Mouse (Mus musculus) stomach, embryonic 15.5 days (tissue): ENCODE measurements around the gene Midn. TPM values are rescaled to one million over a fixed set of nuclear protein-coding genes. Genes with fewer than 3 reads are reported as not detected.

Source experiments
- ATAC-seq: fragments of 200-750 bp; cut with Nextera tagmentation; 2 replicates; pipeline ENCODE4 v1.8.0; 2017; ENCODE audit warnings: low read depth, moderate number of reproducible peaks, moderate TSS enrichment; ENCODE audit not compliant: insufficient read depth, low FRiP score
- H3K27ac ChIP-seq: fragments of 300-500 bp; sonication (generic); 2 replicates; pipeline ENCODE4 v1.5.1; 2015; ENCODE audit warnings: mild to moderate bottlenecking, inconsistent platforms
- H3K27me3 ChIP-seq: fragments of 300-500 bp; sonication (generic); replicated peaks from 2 replicates; pipeline ENCODE4 v1.6.1; 2015; ENCODE audit warnings: inconsistent platforms
- H3K36me3 ChIP-seq: fragments of 300-500 bp; sonication (generic); 2 replicates; pipeline ENCODE4 v1.6.1; 2015; ENCODE audit warnings: inconsistent platforms
- H3K4me1 ChIP-seq: fragments of 300-500 bp; sonication (generic); 2 replicates; pipeline ENCODE4 v1.6.1; 2015; ENCODE audit warnings: inconsistent platforms
- H3K4me2 ChIP-seq: fragments of 300-500 bp; sonication (generic); 2 replicates; pipeline ENCODE4 v1.6.1; 2015; ENCODE audit warnings: mild to moderate bottlenecking, inconsistent platforms
- H3K4me3 ChIP-seq: fragments of 300-500 bp; sonication (generic); replicated peaks from 2 replicates; pipeline ENCODE4 v1.5.1; 2015; ENCODE audit warnings: inconsistent platforms
- H3K9ac ChIP-seq: fragments of 300-500 bp; sonication (generic); 2 replicates; pipeline ENCODE4 v1.6.1; 2015; ENCODE audit warnings: inconsistent platforms
- H3K9me3 ChIP-seq: fragments of 300-500 bp; sonication (generic); 2 replicates; pipeline ENCODE4 v1.6.1; 2016; ENCODE audit warnings: inconsistent platforms
- whole genome bisulfite sequencing: fragments of 180-500 bp; shearing (Covaris S2); methylation state at CpG from one replicate; pipeline ENCODE4 v1.1.7; 2015; 5-methylcytosine and 5-hydroxymethylcytosine counted together
- polyA plus RNA-seq: library from polyadenylated mRNA; unstranded; fragments of >200 nt; fragmentation: Nextera tagmentation; extraction: Ambion mirVana; gene quantifications from 2 replicates; pipeline ENCODE4 v1.2.1, GENCODE M21; 2015

The Midn gene
- polyA plus RNA-seq, result 16.0 and 19.8 TPM in 2 replicates

DNA sequence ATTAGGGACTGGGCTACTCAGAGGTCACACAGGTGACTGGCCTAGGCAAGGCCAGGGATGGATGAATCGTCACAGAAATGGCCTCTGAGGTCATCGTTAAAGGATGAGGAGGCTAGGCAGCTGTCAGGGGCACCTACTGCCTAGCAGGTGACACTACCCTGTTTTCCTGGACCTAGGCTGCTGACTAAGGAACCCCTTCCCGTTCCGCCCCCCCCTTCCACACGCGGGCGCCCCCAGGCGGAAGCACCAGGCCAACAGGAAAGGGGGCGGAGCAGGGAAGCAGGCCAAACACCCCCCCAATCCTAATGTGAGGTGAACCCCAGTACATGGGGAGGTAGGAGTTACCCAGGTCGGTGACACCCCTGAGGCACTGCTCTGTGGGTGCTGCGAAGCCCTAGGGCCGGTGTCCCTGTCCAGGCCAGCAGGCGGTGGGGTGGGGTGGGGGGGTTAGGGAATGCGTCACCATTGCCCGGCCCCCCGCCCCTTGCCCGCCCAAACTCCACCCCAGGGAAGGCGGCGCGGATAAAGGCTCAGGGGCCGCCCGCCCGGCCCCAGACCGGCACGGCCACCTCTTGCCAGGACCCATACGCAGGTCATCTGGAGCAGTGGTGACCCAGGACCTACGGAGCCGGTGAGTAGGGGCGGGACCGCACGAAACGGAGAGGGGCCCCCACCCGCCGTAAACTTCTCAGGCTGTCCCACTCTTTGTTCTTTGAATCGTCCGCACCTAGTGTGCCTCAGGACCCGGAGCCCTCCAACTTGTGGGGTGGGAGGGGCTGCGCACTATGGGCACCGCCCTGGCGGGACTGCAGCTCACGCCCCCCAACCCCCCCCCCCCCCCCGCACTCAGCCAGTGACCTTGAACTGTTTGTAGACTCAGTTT is at the start of gene Midn:
Gene Midn (plus strand): TSS at position 554 of the 883 bp plus-strand sequence.
- no peaks in the 10 kb centered on the region for H3K9me3 ChIP-seq
- peak within 1 kb of the TSS; percentile 71 for H3K9ac ChIP-seq
- H3K4me3 ChIP-seq, result peak within 1 kb of the TSS; percentile 79
- ATAC-seq, result peak; percentile 44
- peaks cover 9% of the 10 kb centered on the region for H3K36me3 ChIP-seq
- peak within 1 kb of the TSS; percentile 100 for H3K27ac ChIP-seq
- H3K4me2 ChIP-seq, result peak within 1 kb of the TSS; percentile 65
- WGBS, result under 1% methylated on average over 37 of the region's 42 CpGs
- no peaks in the 10 kb centered on the region for H3K27me3 ChIP-seq
- H3K4me1 ChIP-seq, result peaks cover 48% of the 10 kb centered on the region

DNA sequence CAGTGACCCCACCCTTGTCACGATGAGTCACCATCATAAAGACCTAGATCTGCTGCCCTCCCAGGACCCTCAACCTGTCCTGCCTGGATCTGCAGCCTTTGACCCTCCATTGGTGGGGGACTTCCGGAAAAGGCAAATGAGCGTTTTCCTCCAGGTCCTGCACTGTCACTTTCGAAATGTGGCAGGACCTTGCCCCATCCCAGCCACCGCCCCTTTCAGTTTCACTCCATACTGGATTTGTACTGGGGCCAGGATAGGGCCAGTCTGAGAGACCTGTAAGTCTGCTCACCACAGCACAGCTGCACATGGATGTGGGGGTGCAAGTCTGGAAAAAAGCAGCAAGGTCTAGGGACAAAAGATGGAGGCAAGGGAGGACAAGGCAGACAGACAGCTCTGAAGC is 49.4 kb upstream of the Midn start:
- H3K36me3 ChIP-seq, result no peaks in the 10 kb centered on the region
- H3K9ac ChIP-seq, result no peak overlapping the region
- 0 out of 2 replicates have a peak overlapping the region, but pooled peaks have one; percentile 31 for H3K27ac ChIP-seq
- H3K4me1 ChIP-seq, result peaks cover 51% of the 10 kb centered on the region
- H3K4me3 ChIP-seq, result no peak overlapping the region
- H3K9me3 ChIP-seq, result no peaks in the 10 kb centered on the region
- no peak overlapping the region for H3K4me2 ChIP-seq
- 71% methylated on average over 5 of the region's 5 CpGs for WGBS
- no peaks in the 10 kb centered on the region for H3K27me3 ChIP-seq
- no peak for ATAC-seq

DNA sequence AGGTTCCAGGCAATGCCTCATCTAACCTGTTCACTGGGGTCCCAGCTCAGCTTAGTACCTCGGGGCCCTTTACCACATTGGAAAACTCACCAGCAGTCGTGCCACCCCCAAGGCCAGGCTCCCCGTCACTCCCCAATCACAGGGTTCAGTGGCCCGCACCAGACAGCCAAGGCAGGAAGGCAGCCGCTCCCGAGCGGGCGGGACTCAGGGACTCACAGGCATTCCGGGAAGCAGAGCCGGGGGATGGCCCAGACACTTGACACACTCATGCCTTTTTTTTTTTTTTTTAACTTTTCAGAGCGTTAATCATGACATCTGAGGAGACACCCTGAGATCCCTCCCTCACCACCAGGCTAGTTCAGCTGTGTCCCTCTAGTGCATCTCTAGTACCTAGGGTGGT is 47.1 kb upstream of the Midn start:
- Histone ChIP-seq H3K4me2 (peak overlapping the region; percentile 85), H3K36me3 (no peaks in the 10 kb centered on the region), H3K9me3 (no peaks in the 10 kb centered on the region), H3K9ac (no peak overlapping the region), H3K4me1 (peaks cover 47% of the 10 kb centered on the region), H3K27ac (no peak overlapping the region), H3K4me3 (peak overlapping the region; percentile 98; the same call in 1 of the 2 replicates), H3K27me3 (no peaks in the 10 kb centered on the region)
- WGBS, result 52% methylated on average over 11 of the region's 11 CpGs
- no peak for ATAC-seq

DNA sequence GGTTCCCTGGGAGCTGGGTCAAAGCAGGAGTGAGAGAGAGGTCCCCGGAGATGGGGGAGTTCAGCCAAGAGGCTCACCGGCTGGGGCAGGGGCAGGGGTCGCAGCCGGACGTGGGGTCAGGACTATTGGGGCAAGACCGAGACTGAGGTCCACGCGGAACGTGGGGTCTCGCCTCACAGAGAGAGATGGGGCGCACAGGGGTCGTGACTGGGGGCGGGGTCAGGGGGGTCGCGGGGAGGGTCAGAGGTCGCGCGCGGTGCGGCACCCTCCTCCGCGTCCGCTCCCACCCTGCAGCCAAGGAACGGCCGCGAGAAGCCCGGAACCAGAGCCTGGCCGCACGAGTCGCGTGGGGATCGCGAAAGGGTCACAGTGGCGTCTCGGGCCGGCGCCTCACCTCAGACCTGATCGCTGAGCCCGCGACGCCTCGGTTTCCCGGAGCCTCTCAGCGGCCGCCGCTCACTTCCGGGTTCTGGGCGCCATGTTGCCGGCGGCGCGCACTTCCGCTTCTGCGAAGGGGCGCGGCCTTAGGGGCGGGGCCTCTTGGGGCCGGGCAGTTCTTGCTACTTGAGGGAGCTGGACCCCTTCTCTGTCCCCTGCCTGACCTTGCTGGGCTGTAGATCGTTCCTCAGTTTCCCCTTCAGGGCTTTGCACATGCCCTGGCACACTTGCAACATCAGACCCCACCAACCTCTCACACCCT is 45.7 kb upstream of the Midn start:
- Histone ChIP-seq H3K4me1 (peaks cover 37% of the 10 kb centered on the region), H3K4me2 (peak overlapping the region; percentile 85)

DNA sequence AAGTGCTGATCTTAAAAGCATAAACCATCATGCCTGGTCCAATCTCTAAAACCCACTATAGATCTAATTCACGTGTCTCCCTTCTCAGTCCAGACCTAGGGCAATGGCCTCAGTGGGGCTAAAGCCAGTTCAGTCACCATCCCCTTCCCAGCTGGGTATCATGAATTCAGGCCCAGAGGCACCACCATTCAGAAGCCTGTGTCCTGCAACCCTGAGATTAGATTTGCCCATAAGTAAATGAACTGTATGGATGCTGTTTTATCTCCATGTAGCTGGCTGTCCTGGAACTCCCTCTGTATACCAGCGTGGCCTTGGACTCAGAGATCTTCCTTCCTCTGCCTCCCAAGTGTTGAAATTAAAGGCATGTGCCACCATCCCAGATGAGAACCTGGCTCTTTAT is 45.0 kb upstream of the Midn start:
- Histone ChIP-seq H3K9me3 (no peaks in the 10 kb centered on the region), H3K4me1 (peaks cover 36% of the 10 kb centered on the region), H3K9ac (0 out of 2 replicates have a peak overlapping the region, but pooled peaks have one; percentile 0), H3K4me3 (peak overlapping the region; percentile 98; the same call in 1 of the 2 replicates), H3K4me2 (peak overlapping the region; percentile 85; the same call in 1 of the 2 replicates), H3K27me3 (no peaks in the 10 kb centered on the region), H3K36me3 (no peaks in the 10 kb centered on the region), H3K27ac (0 out of 2 replicates have a peak overlapping the region, but pooled peaks have one; percentile 45)
- ATAC-seq, result peak; percentile 18; the same call in 1 of the 2 replicates
- whole genome bisulfite sequencing, result 79% methylated on average over 2 of the region's 2 CpGs

More for the DNA sequence above, 45.7 kb upstream of the Midn start:
- no peaks in the 10 kb centered on the region for H3K36me3 ChIP-seq
- no peaks in the 10 kb centered on the region for H3K27me3 ChIP-seq
- peak; percentile 80 for ATAC-seq
- H3K27ac ChIP-seq, result peak overlapping the region; percentile 68; the same call in 1 of the 2 replicates
- no peaks in the 10 kb centered on the region for H3K9me3 ChIP-seq
- peak overlapping the region; percentile 87 for H3K9ac ChIP-seq
- H3K4me3 ChIP-seq, result peak overlapping the region; percentile 98
- WGBS, result 1% methylated on average over 59 of the region's 59 CpGs

DNA sequence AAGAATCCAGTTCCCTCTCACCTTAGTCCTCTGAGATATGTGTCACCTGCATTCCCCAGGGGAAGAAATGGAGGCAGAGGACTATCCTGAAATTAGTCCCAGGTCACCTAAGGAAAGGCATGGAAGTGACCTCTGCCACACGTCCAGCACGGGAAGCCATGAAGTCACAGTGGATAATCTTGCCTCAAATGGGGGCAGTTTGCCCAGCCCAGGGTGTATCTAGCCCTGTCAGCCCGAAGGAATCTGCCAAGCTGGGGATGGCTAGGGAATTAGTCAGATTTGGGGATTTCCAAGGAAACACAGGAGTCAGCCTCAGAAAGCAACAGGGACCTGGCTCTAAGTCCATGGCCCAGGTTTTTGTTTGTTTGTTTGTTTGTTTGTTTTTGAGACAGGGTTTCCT is 43.9 kb upstream of the Midn start:
- H3K4me2 ChIP-seq, result no peak overlapping the region
- no peaks in the 10 kb centered on the region for H3K27me3 ChIP-seq
- H3K9me3 ChIP-seq, result no peaks in the 10 kb centered on the region
- WGBS, result 81% methylated on average over 3 of the region's 3 CpGs
- H3K9ac ChIP-seq, result no peak overlapping the region
- ATAC-seq, result no peak
- peaks cover 32% of the 10 kb centered on the region for H3K4me1 ChIP-seq
- H3K36me3 ChIP-seq, result no peaks in the 10 kb centered on the region
- no peak overlapping the region for H3K4me3 ChIP-seq
- no peak overlapping the region for H3K27ac ChIP-seq

DNA sequence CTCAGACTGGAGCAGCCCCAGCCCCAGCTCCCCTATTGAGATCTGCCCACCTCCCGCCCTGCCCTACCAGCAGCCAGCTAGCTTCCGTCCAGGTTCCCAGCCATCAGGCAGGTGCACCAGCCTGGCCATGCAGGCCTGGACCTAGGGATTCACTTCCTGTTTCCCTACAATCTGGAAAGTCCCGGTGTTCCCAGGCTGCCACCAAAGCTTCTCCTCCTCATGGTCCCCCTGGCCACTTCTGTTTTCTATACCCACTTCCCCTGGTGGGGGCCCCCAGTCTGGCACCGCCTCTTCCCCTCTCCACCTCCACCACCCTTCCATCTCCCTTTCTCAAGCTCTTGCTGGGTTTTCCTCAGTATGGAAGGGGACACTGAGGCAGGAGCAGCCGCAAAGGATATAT is 42.6 kb upstream of the Midn start, which contains the start of gene Sbno2:
Gene Sbno2 (minus strand): TSS at position 112 of the 400 bp plus-strand sequence.
- Histone ChIP-seq H3K4me2 (peak within 1 kb of the TSS; percentile 25), H3K9me3 (no peaks in the 10 kb centered on the region), H3K4me3 (peak within 1 kb of the TSS; percentile 9), H3K4me1 (peaks cover 25% of the 10 kb centered on the region), H3K27me3 (no peaks in the 10 kb centered on the region), H3K27ac (peak within 1 kb of the TSS; percentile 74), H3K9ac (no peak within 1 kb of the TSS), H3K36me3 (no peaks in the 10 kb centered on the region)
- no peak for ATAC-seq
- WGBS, result 75% methylated on average over 5 of the region's 5 CpGs

DNA sequence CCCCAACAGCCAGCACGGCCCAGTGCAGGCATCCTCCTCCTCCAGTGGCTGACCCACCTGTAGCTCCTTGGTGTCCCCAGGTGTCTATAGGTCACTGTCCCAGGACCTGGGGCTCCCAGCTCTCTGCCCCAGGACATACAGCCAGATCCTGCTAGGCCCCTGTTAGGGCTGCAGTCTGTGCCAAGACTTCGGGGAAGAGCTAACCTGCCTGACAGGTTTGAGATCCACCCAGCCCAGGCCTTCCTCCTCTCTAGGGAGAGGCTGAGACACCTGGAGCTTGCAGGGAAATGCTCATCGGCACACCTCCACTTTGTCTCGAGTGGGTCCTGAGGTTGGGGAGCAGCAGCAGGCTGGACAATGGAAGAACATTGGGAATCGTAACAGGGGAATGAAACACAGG is 42.1 kb upstream of the Midn start:
- no peak overlapping the region for H3K9ac ChIP-seq
- H3K36me3 ChIP-seq, result no peaks in the 10 kb centered on the region
- WGBS, result 60% methylated on average over 5 of the region's 5 CpGs
- H3K4me1 ChIP-seq, result peaks cover 20% of the 10 kb centered on the region
- H3K4me3 ChIP-seq, result peak overlapping the region; percentile 9; the same call in 1 of the 2 replicates
- H3K9me3 ChIP-seq, result no peaks in the 10 kb centered on the region
- no peaks in the 10 kb centered on the region for H3K27me3 ChIP-seq
- ATAC-seq, result no peak
- peak overlapping the region; percentile 25 for H3K4me2 ChIP-seq
- peak overlapping the region; percentile 74 for H3K27ac ChIP-seq

DNA sequence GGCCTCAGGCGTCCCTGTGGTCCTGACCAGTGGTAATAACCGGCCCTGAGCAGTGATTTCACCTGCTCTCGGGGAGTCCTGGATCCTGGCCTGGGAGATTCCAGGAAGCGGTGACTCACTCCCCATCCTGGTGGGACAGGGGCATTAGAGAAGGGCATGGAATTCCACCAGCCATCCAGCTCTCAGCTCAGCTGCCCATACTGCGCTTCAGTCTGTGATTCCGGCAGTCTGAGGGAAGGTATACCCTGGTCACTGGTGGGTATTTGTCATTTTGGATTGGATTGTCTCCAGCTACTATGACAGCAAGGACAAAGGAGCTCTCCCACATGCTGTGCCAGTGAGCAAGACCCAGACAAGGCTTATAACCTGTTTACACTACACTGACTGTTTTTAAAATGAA is 40.4 kb upstream of the Midn start:
- ATAC-seq, result no peak
- H3K4me1 ChIP-seq, result peaks cover 10% of the 10 kb centered on the region; the same call in 1 of the 2 replicates

DNA sequence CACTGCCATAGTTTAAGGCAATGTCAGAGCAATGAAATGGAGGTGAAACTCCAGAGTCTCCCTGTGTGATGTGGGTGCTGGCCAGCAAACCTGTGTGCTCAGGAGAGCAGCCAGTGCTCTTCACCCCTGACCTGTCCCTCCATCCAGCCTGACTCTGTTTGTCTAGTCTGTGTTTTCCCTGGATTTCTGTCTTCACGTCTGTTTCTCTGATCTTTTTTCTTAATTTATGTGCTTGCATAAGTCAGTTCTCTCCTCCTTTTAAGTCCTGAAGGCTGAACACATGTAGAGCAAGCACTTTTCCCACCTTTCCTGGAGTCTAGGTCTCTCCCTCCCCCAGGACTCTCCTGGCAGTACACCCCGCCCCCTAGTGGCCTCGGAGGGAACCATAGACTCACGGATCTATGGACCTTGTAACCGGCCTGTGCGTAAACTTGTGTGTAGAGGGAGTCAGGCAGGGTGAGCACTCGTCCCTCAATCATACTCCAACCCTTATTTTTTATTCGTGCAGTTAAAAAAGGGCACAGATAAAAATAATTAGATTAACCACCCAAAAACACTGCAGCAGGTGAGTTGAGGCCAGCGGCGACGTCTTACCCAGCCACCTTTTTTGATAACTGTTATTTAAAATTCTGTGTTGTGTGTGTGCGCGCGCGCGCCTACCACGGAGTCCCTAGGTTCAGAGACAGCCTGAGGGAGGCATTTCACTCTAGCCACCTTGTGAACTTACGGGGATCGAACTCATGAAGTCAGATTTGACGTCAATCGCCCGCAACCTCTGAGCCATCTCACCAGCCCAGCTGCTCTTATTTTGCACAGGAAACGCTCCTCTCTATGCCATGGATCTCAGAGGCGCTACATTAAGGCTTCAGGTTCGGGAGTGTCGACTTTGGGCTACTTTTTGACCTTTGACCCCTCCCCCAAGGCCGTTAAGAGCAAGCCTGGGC is 33.5 kb upstream of the Midn start:
- ATAC-seq, result peak; percentile 61
- H3K27ac ChIP-seq, result peak overlapping the region; percentile 94
- peak overlapping the region; percentile 73 for H3K4me2 ChIP-seq
- peaks cover 6% of the 10 kb centered on the region; the same call in 1 of the 2 replicates for H3K36me3 ChIP-seq
- H3K9me3 ChIP-seq, result no peaks in the 10 kb centered on the region
- peak overlapping the region; percentile 95 for H3K4me3 ChIP-seq
- H3K27me3 ChIP-seq, result no peaks in the 10 kb centered on the region
- H3K4me1 ChIP-seq, result peaks cover 32% of the 10 kb centered on the region
- H3K9ac ChIP-seq, result peak overlapping the region; percentile 57; the same call in 1 of the 2 replicates
- 4% methylated on average over 27 of the region's 27 CpGs for WGBS

More for the DNA sequence above, 40.4 kb upstream of the Midn start:
- no peak overlapping the region for H3K4me2 ChIP-seq
- WGBS, result 53% methylated on average over 6 of the region's 6 CpGs
- no peaks in the 10 kb centered on the region for H3K27me3 ChIP-seq
- H3K36me3 ChIP-seq, result no peaks in the 10 kb centered on the region
- H3K9ac ChIP-seq, result no peak overlapping the region
- H3K27ac ChIP-seq, result no peak overlapping the region
- H3K4me3 ChIP-seq, result no peak overlapping the region
- H3K9me3 ChIP-seq, result no peaks in the 10 kb centered on the region
